Mouse (Mus musculus) hindbrain, embryonic 13.5 days (tissue): ENCODE measurements at regions not wholly inside any gene's neighbourhood (a gene's known extent, or its start where the extent isn't known, plus 50 kb on each side); places are given as distances from the start of the nearest gene placed in this dataset.

Experiments
- ATAC-seq: fragments of 200-750 bp; cut with Nextera tagmentation; 2 replicates; pipeline ENCODE4 v1.8.0; 2017; ENCODE audit warnings: moderate TSS enrichment; ENCODE audit not compliant: low FRiP score
- H3K27ac ChIP-seq: fragments of 300-500 bp; sonication (generic); 2 replicates; pipeline ENCODE4 v1.5.1; 2015; ENCODE audit warnings: inconsistent platforms, mild to moderate bottlenecking, moderate library complexity
- H3K27me3 ChIP-seq: fragments of 300-500 bp; sonication (generic); 2 replicates; pipeline ENCODE4 v1.6.1; 2015; ENCODE audit warnings: mild to moderate bottlenecking, inconsistent platforms
- H3K36me3 ChIP-seq: fragments of 300-500 bp; sonication (generic); 2 replicates; pipeline ENCODE4 v1.6.1; 2015; ENCODE audit warnings: mild to moderate bottlenecking, inconsistent platforms
- H3K4me1 ChIP-seq: fragments of 300-500 bp; sonication (generic); replicated peaks from 2 replicates; pipeline ENCODE4 v1.6.1; 2015; ENCODE audit warnings: inconsistent platforms
- H3K4me2 ChIP-seq: fragments of 300-500 bp; sonication (generic); 2 replicates; pipeline ENCODE4 v1.6.1; 2015; ENCODE audit warnings: inconsistent platforms, mild to moderate bottlenecking, moderate library complexity
- H3K4me3 ChIP-seq: fragments of 300-500 bp; sonication (generic); 2 replicates; pipeline ENCODE4 v1.5.1; 2015; ENCODE audit warnings: mild to moderate bottlenecking, inconsistent platforms
- H3K9ac ChIP-seq: fragments of 300-500 bp; sonication (generic); 2 replicates; pipeline ENCODE4 v1.6.1; 2015; ENCODE audit warnings: mild to moderate bottlenecking, inconsistent platforms
- H3K9me3 ChIP-seq: fragments of 300-500 bp; sonication (generic); 2 replicates; pipeline ENCODE4 v1.6.1; 2016; ENCODE audit warnings: inconsistent platforms
- WGBS: fragments of 180-500 bp; shearing (Covaris S2); methylation state at CpG from one replicate; pipeline ENCODE4 v1.1.7; 2015; 5-methylcytosine and 5-hydroxymethylcytosine counted together

DNA sequence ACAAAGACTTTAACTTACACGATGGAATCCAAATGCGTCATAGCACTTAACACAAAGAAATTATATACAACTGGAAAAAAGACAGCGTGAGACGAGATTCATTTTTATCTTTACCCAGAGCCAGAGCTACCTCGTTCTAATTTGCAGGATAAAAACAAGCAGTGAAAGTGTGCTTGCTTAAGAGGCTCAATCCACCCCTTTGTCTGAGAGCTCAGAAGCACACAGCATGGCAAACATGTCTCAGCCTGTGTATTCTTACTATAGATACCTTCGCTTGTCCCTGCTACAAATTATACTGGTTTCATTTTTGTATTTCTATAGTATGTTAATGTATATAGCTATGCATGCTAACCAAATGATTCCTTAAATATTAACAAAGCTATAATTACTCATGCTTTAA lies 337.8 kb downstream of the Klf6 start:
- ATAC-seq: no peak
- H3K4me3 ChIP-seq: no peak overlapping the region
- H3K9ac ChIP-seq: no peak overlapping the region
- H3K27me3 ChIP-seq: no peaks in the 10 kb centered on the region
- H3K4me2 ChIP-seq: no peak overlapping the region
- H3K36me3 ChIP-seq: no peaks in the 10 kb centered on the region
- peaks cover 5% of the 10 kb centered on the region; the same call in 1 of the 2 replicates for H3K4me1 ChIP-seq
- 80% methylated on average over 6 of the region's 6 CpGs for WGBS
- no peak overlapping the region for H3K27ac ChIP-seq
- 0 out of 2 replicates have a peak, but pooled peaks cover 4% of the 10 kb centered on the region for H3K9me3 ChIP-seq

DNA sequence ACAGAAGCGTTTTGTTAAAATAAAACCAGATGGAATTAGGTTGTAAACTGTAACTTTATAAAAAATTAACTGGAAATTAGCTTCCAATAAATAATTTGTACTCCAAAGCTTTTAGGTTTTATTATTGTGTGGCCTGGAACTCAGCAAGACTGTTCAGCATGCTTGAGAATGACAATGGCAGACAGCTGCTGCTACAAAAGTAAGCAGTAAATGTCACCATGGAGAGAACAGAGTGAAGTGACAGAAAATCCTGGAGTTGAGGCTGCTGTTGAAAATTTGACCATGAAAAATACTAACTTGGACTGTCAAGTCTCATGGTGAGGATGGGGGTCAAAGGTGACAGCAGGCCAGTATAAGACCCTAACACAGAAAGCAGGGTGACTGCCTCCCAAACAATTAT lies 340.2 kb downstream of the Klf6 start:
- WGBS: 87% methylated on average over 1 of the region's 1 CpGs

DNA sequence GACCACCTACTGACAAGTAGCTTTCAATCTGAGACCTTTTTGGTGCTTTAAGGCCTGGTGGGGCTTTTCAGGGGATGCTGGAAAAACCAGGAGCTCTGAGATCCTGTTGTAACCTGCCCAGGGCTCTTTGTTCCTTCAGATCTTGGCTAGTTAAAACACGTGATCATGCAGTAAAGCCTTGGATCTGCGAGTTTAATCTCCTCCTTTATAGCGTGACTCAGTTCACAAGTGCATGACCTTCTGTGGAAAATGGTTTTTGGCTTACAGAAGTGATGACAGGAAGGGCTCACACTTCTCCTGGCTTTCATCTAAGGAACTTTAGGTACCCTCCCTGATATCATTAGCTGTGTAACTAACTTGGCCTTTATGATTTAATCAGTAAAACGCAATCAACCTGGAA lies 343.1 kb upstream of the Pitrm1 start:
- 90% methylated on average over 4 of the region's 4 CpGs for WGBS
- Histone ChIP-seq H3K27ac (no peak overlapping the region), H3K4me3 (no peak overlapping the region), H3K27me3 (no peaks in the 10 kb centered on the region), H3K9ac (no peak overlapping the region), H3K4me2 (no peak overlapping the region), H3K36me3 (no peaks in the 10 kb centered on the region), H3K9me3 (no peaks in the 10 kb centered on the region), H3K4me1 (no peaks in the 10 kb centered on the region)
- no peak for ATAC-seq

More for the DNA sequence above, 340.2 kb downstream of the Klf6 start:
- H3K27me3 ChIP-seq: no peaks in the 10 kb centered on the region
- 0 out of 2 replicates have a peak, but pooled peaks cover 4% of the 10 kb centered on the region for H3K9me3 ChIP-seq
- no peaks in the 10 kb centered on the region for H3K4me1 ChIP-seq
- ATAC-seq: no peak
- no peak overlapping the region for H3K9ac ChIP-seq
- no peak overlapping the region for H3K4me3 ChIP-seq
- H3K4me2 ChIP-seq: no peak overlapping the region
- no peak overlapping the region for H3K27ac ChIP-seq
- no peaks in the 10 kb centered on the region for H3K36me3 ChIP-seq

DNA sequence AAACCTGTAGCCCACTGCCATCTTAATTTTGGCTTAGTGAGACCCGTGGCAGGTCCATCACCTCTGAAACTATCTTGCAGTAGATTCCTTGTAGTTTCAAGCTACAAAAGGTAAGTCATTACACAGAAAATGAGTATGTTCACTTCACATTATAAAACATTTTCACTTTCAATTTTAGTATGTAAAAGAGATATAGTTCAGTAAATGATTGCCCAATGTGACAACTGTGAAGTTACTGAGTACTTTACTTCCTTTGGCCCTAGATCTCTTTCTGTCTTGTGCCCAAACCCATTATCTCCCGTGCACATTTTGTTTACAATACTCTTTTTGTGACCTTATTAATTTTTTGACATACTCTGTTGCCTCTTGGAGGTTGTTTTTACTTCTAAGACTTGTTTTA lies 335.4 kb upstream of the Pitrm1 start:
- WGBS: 88% methylated on average over 2 of the region's 2 CpGs

DNA sequence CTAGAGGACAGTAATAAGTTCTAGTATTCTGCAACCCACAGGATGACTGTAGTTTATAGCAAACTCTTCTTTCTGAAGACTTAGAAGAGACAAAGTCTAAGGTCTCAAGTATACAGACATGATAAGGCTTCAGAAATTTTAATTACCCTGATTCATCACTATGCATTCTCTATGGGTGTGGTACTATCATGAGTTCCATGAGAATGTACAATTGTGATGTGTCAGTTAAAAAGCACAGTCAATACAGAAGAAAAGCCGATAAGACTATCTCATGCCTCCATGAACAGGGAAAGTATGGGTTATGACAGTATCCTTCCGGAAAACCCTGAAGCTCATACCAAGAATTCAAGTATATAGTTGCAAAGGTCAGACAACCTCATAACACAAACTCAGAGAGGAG lies 333.8 kb upstream of the Pitrm1 start:
- Histone ChIP-seq H3K36me3 (no peaks in the 10 kb centered on the region), H3K4me2 (no peak overlapping the region), H3K9me3 (no peaks in the 10 kb centered on the region), H3K4me1 (no peaks in the 10 kb centered on the region), H3K27me3 (no peaks in the 10 kb centered on the region), H3K27ac (no peak overlapping the region), H3K9ac (no peak overlapping the region), H3K4me3 (no peak overlapping the region)
- ATAC-seq: no peak
- 91% methylated on average over 2 of the region's 2 CpGs for WGBS

More for the DNA sequence above, 335.4 kb upstream of the Pitrm1 start:
- no peaks in the 10 kb centered on the region for H3K9me3 ChIP-seq
- H3K9ac ChIP-seq: no peak overlapping the region
- H3K4me2 ChIP-seq: no peak overlapping the region
- no peak for ATAC-seq
- H3K4me3 ChIP-seq: no peak overlapping the region
- H3K36me3 ChIP-seq: no peaks in the 10 kb centered on the region
- no peak overlapping the region for H3K27ac ChIP-seq
- H3K4me1 ChIP-seq: no peaks in the 10 kb centered on the region
- H3K27me3 ChIP-seq: no peaks in the 10 kb centered on the region

DNA sequence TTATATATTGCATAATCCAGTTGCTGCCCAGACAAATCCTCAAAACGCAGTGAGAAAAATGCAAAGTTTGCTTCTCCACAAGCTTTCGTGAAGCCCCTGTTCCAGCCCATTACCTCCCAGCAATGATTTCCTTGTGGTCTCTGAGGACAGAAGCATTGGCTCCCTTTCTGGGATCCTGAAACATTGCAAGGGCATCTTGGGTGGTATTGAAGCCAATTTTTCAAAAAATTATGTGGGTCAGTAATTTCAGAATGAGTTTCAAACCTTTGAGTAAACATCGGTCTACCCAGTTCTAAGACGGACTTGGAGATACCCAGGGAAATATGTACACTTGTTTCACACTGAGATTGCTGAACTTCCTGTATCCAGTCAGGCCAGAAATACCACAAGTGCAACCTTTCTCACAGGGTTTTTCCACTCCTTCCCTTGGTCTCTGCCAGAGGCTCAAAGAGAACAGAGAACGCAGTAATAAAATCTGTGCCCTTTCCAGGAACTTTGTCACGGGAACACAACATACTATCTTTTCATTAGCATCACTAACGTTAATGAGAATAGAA lies 321.8 kb upstream of the Pitrm1 start:
- ATAC-seq: no peak
- H3K9me3 ChIP-seq: no peaks in the 10 kb centered on the region
- H3K4me3 ChIP-seq: no peak overlapping the region

DNA sequence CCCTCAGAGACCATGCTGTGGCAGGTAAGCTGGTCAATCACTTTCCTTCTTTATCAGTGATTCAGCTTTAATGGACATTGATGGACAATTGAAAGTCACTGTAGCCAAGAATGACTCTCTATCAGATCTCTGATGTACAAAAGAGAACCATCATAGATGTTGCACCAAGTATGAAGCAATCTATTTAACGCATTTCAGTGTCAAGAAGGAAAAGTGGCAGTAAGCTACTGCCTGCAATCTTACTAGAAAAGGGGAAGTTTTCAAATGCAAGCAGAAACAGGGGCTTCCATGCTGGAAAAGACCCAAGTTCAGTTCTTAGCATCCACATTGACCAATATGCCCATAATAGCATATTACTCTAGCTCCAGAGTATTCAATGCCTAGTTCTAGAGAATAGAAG lies 319.7 kb upstream of the Pitrm1 start:
- Histone ChIP-seq H3K4me3 (no peak overlapping the region), H3K9ac (no peak overlapping the region), H3K36me3 (no peaks in the 10 kb centered on the region), H3K4me2 (no peak overlapping the region), H3K27me3 (no peaks in the 10 kb centered on the region), H3K4me1 (no peaks in the 10 kb centered on the region), H3K9me3 (no peaks in the 10 kb centered on the region), H3K27ac (no peak overlapping the region)
- no peak for ATAC-seq
- 96% methylated on average over 1 of the region's 1 CpGs for WGBS

More for the DNA sequence above, 321.8 kb upstream of the Pitrm1 start:
- Histone ChIP-seq H3K4me2 (no peak overlapping the region), H3K27ac (no peak overlapping the region), H3K27me3 (no peaks in the 10 kb centered on the region), H3K9ac (no peak overlapping the region), H3K36me3 (no peaks in the 10 kb centered on the region), H3K4me1 (no peaks in the 10 kb centered on the region)
- WGBS: 82% methylated on average over 7 of the region's 7 CpGs

DNA sequence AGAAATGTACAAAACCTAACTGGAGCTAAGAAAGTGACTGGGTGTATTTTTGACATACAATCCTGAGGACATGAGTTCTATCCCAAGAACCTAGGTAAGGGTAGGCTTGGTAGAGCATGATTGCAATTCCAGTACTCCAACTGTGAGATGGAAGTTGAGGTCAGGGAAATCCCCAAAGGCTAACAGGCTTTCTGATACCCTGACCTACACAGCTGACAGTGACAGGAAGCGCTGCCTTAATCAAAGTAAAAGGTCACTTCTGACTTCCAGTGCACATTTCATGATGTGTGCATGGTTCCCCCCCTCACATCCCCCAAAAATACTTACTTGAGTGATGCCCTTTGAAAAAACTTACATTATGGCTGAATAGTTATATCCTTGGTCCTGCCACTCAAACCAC lies 312.6 kb upstream of the Pitrm1 start:
- Histone ChIP-seq H3K9me3 (no peaks in the 10 kb centered on the region), H3K4me2 (no peak overlapping the region), H3K36me3 (no peaks in the 10 kb centered on the region), H3K4me1 (no peaks in the 10 kb centered on the region), H3K27me3 (no peaks in the 10 kb centered on the region), H3K9ac (no peak overlapping the region), H3K27ac (no peak overlapping the region), H3K4me3 (no peak overlapping the region)
- ATAC-seq: no peak
- 94% methylated on average over 1 of the region's 1 CpGs for WGBS

DNA sequence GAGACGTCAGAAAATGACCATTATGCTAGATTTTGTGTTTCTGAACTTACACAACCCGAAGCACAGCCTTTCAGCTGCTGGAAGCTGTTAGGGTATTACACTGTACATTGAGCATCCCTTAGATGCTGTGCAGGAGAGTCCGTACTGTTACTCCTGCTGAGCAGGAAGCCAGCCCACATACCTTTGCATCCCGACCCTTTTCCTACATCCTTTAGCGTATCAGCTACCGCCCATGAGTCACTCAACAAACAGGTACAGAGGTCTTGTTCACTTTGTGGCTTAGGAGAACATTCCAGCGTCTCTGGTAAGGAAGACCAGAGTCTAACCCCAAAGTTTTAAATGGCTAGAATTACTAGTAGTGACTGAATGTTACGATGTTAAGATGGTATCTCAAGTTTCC lies 311.4 kb upstream of the Pitrm1 start:
- 91% methylated on average over 8 of the region's 8 CpGs for WGBS
- H3K27ac ChIP-seq: no peak overlapping the region

DNA sequence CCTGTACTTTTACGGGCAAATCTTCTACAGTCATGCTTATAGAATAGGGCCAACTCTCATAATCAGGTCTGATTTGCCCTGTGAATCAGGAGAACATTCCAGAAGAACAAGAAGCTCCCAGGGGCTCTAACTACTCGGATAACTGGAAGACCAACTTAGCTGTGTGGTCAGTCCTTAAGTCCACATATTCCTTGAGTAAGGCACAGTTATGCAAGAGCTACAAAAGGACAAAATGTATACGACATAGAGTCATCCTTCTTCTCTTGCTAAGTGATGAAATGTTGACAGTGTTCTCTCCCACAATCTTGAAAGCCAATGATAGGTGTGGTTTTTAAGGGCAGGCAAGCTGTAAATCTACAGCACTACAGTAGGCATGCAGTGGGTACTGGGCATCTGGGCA lies 310.7 kb upstream of the Pitrm1 start:
- no peaks in the 10 kb centered on the region for H3K27me3 ChIP-seq
- H3K9me3 ChIP-seq: no peaks in the 10 kb centered on the region
- no peak overlapping the region for H3K4me2 ChIP-seq
- H3K36me3 ChIP-seq: no peaks in the 10 kb centered on the region
- no peak overlapping the region for H3K27ac ChIP-seq
- H3K9ac ChIP-seq: no peak overlapping the region
- no peak for ATAC-seq
- H3K4me1 ChIP-seq: no peaks in the 10 kb centered on the region
- WGBS: 90% methylated on average over 3 of the region's 3 CpGs
- H3K4me3 ChIP-seq: no peak overlapping the region

More for the DNA sequence above, 311.4 kb upstream of the Pitrm1 start:
- Histone ChIP-seq H3K4me3 (no peak overlapping the region), H3K9ac (no peak overlapping the region), H3K4me1 (no peaks in the 10 kb centered on the region), H3K4me2 (no peak overlapping the region), H3K9me3 (no peaks in the 10 kb centered on the region), H3K36me3 (no peaks in the 10 kb centered on the region), H3K27me3 (no peaks in the 10 kb centered on the region)
- ATAC-seq: no peak

DNA sequence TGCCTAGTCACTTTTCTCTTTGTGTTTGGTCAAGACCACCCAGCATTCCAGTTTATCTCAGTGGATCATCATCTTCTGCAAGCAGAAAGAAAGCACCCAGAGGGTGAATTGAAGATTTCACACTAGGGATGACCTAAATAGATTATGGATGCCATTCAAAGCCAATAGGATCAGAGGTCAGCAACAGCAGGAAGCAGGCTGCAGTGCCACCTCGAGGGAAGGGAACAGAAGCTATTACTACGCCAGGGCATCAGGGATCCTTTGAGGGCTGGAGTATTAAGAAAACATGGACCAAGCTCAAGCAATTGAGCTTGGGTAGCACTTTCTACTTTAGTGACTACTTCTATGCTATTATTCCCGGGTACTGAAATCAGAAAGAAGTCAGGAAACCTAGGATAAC lies 307.1 kb upstream of the Pitrm1 start:
- Histone ChIP-seq H3K27ac (no peak overlapping the region), H3K27me3 (no peaks in the 10 kb centered on the region), H3K4me2 (no peak overlapping the region), H3K9me3 (no peaks in the 10 kb centered on the region), H3K4me1 (no peaks in the 10 kb centered on the region), H3K4me3 (no peak overlapping the region), H3K36me3 (no peaks in the 10 kb centered on the region), H3K9ac (no peak overlapping the region)
- no peak for ATAC-seq
- WGBS: 52% methylated on average over 3 of the region's 3 CpGs

DNA sequence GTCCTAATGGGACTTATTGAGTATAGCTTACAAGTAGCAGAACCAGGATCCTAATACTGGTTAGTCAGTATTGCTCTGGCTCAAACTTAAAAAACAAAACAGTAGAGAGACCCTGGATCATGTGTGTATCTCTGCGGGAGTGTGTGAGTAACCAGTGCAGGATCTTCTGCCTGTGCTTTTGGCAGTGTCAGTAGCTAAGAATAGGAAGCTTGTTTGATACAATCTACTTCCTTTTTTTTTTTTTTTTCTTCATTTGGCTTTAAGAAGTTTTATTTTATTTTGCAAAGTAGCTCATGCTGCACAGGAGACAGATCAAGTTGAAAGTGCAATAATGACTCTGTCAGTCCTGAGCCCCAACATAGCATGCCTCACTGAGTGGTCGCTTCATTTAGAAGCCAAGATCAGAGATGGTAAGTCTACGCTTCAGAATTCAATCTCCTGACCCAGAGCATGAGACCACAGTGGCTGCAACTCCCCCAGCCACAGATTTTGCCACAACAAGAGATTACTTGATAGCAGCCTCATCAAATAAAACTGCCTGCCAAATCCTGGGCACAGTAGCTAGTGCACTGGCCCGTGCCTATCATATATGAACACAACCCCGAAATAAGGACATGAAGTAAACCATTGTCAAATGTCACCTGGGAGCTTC lies 306.4 kb upstream of the Pitrm1 start:
- no peak for ATAC-seq
- Histone ChIP-seq H3K27ac (no peak overlapping the region), H3K4me2 (no peak overlapping the region), H3K4me3 (no peak overlapping the region), H3K4me1 (no peaks in the 10 kb centered on the region), H3K27me3 (no peaks in the 10 kb centered on the region), H3K9me3 (no peaks in the 10 kb centered on the region), H3K36me3 (no peaks in the 10 kb centered on the region), H3K9ac (no peak overlapping the region)
- 91% methylated on average over 5 of the region's 5 CpGs for WGBS

DNA sequence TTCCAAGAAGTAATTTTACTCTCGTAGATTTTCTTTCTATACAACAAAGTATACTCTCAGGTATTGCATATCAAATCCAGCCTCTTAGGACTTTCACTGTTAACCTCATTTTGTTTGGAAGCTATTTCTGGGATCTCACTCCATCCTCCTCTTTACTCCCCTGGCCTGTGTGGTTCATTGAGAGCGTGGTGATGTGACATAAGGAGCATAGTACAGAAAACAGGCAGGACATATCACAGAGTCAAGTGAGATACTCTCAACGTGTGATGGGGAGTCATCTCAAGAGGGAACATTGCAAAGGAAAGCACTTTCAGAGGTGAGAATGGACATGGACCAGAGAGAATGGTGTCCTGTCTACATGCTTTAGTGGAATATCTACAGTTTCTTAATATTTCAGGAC lies 297.8 kb upstream of the Pitrm1 start:
- Histone ChIP-seq H3K36me3 (no peaks in the 10 kb centered on the region), H3K4me2 (no peak overlapping the region), H3K9me3 (0 out of 2 replicates have a peak, but pooled peaks cover 4% of the 10 kb centered on the region), H3K4me1 (peaks cover 6% of the 10 kb centered on the region; the same call in 1 of the 2 replicates), H3K4me3 (no peak overlapping the region), H3K27me3 (no peaks in the 10 kb centered on the region), H3K9ac (no peak overlapping the region), H3K27ac (no peak overlapping the region)
- WGBS: 90% methylated on average over 3 of the region's 3 CpGs
- no peak for ATAC-seq
